Mouse (Mus musculus): ENCODE results near the gene Iqca.

Gene Iqca

DNA sequence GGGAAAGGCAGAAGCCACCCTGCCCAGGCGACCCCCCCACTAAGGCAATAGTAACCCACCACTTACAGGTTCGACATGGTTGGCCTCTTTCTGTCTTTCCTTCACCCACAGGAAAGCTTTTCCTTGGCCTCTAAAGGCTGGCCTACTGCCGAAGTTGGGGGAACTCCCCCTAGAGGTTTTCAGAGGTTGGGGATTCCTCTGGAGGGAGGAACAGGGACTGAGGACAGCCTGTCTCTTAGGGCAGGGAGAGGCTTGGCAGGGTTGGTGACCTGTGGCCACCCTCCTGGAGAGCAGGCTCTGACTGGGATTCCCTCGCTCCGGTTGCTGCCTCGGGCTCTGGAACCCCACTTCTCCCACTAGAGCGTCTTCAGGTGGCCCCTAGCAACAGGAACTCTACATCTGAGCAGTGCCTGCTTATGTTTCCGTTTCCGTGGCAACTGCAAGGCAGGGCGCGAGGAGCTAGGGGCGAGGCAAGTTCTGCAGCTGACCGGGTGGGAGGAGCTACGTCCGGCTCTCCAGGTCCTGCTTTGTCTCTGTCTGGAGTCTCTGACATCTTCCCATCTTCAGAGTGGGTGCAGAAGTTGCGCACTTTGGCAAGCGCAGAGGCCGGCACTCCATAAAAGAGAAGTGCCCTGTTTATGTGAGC is at the start of gene Iqca:
Gene Iqca (minus strand): TSS at position 303 of the 646 bp plus-strand sequence.
- no peak for DNase-seq (ENCODE audit: low read depth, low spot score)

DNA sequence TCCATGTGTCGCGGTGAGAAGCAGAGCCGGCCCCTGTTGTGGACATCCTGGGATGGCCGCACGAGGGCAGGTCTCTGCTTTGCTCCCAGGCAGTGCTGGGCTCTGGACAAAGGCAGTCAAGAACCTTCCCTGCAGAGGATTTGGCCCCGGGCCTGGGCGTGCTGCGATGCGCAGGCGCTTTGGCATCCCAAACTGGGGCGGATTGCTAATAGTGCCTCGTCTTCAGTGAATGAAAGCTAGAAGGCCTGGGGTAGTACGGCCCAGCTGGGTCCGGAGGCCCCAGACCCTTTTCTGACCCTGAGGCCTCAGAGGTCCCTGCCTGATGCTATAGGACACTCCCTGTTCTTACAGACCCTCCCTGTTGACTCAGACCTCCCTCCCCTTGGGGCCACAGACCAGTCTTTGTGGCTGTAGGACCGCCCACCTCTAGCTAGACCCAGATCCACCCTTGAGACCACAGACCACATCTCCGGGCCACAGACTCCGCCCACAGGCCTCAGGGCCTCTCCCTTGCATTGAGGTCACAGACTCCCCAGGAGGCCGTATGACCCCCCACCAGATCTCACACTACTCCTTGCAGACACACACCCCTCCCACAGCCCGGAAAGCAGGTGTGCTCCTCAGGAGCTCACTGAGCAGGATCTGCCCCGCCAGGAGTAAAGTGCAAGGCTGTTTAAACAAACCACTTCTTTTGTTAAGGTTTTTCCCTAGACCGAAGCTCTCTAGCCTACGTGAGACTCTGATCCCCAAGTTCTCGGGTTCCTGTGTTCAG is 49.2 kb upstream of the Iqca start:
- no peak for DNase-seq (ENCODE audit: low read depth, low spot score)

DNA sequence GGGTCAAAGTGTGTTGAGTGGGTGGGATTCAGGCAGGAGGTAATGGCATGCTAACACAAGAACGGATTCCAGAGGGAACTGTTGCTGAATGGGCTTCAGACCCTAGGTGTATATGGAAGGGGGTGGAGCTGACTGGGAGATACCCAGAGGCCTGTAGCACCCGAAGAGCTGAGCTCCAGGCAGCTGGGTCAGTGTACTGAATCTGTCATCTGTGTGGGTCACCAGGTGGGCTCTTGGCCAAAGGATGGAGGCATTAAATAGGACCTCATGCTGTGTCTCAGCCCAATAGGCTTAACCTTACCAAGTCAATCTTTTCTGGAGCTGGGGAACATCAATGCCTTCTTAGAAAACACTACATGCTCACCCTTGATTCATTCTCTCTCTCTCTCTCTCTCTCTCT is 48.5 kb upstream of the Iqca start:
- DNase-seq (ENCODE audit: low read depth, low spot score), result no peak

DNA sequence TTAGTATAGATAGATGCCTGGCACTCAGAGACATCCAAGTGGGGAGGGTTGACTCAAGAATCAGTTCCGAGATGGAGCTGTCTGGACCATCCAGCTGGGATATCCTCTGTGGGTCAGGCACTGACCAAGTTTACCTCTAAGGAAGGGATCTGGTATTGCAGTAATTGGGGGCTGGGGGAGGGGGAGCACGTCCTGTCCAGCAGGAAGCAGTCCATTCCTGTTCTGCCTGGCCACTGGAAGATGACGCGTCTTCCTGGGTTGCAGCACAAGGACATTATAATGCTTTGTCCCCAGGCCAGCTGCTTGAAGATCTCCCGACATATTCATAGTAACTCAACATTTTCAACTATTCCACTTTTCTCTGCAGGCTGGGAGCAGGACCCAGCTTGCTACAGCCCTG is 48.0 kb upstream of the Iqca start:
- no peak for DNase-seq (ENCODE audit: low read depth, low spot score)

DNA sequence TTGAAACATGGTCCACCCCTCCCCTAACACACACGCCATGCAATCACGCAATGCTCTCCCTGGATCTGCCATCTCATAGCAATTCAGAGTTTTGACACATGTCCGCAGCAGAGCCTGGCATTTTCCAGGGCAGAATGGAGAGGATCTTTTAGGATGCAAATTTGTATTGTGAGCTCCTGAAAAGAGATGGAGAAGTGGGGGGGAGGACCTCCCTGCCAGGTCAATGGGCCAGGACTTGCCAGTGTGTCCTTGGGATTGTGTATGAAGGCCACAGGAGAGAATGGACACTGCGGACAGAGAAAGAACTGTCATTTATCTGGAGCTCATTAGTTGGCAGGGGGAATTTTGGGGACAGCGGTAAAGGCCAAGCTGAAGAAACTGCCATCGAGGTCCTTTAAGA is 35.8 kb upstream of the Iqca start:
- no peak for DNase-seq (ENCODE audit: low read depth, low spot score)

DNA sequence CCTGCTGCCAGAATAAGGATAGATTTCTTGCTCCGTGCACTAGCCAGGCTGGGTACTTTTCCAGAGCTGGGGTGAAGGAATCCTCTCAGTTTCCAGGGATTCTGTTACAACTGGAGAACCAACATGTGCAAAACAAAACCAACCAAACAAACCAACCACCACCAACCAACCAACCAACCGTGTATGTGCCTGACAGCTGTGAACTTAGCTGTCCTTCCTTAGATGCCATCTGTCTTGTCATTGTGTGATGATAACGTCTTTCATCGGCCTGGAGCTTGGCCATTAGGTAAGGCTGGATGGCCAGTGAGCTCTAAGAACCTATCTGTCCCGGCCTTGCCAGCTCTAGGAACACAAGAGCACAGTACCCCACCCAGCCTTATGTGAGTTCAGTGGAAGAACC is 33.7 kb upstream of the Iqca start:
- DNase-seq (ENCODE audit: low read depth, low spot score), result no peak

DNA sequence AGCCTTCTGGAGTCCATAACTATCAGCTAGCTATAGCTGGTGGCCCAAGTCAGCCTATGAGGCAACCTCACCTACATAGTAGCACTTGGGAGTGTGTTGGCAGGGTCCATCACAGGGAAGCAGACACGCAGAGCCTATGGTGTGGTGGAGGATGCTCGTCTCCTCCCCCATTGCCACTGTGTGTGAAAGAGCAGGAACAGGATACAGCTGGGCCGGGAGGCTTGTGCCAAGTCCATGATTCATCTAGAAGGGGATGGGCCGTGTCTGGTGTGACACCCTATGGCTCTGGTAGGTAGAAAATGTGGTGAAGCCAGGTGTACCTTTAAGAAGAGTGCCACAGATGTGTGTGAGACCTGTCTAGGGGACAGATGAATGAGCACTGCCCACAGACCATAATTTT is 33.0 kb upstream of the Iqca start:
- no peak for DNase-seq (ENCODE audit: low read depth, low spot score)

DNA sequence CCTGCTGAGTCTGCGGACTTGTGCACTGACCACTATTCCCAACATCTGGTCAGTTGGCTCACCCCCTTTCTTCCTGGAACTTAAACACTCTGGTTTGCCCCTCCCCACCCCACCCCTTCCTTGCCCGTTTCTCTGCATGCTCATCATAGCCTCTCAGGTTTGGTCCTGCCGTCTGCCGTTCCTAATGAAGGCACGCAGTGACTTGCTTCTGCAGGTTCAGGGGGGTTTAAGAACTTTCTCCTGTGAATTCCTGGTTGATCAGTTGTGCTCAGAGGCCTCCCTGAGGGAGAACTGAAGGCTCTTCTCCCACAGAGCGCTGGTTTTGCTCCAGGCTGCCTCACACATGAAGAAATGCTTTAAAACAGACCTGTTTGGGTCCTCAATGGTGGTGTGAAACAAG is 30.4 kb upstream of the Iqca start:
- no peak for DNase-seq (ENCODE audit: low read depth, low spot score)

DNA sequence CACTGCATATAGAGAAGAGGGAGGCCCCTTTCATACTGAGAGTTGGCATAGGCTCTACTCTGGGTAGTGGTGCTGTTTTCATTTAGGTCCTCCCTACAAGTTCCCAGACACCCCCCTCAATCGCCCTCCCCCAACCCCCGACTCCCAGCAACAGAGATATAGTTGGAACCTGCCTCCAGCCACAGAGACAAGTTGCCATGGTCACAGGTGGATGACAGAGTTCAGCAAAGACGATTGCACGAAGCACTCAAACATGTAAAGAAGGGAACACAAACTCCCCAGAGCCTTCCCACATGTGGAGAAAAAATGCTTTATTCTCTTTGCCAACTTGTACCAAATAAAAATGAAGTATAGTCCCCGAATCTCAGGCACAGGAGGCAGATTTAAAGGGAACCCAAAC is 29.3 kb upstream of the Iqca start:
- DNase-seq (ENCODE audit: low read depth, low spot score), result no peak

DNA sequence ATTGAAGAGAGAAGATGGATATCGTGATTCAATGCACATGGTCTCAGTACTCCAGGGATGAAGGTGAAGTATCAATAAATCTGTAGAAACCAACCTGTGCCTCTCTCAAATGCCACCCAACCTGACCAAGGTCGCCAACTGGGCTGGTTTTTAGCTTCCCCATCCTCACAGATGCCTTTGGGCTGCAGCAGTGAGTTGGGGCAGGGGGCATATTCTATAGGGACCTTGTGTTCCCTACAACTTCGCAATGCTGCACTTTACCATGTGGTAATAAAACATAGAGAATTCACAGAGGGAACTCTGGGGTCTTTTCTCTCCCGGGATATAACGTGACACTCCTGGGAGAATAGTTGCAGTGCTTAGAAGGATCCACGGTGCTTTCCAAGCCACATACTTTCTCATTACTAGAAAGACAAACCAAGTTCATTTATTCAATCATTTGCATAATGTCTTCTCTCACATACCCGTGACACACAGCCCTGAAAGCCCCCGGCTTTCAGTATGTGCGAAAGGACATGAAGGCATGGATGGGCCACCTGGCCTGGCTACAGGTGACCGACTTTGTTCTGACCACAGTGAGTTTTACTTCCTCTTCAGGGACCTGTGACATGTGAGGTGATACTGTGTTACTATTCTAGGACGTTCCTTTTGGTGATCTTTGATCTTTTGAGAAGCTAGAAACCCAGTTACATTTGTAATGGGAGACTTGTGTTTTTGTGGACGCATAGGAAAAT is 27.9 kb upstream of the Iqca start:
- DNase-seq (ENCODE audit: low read depth, low spot score), result no peak

DNA sequence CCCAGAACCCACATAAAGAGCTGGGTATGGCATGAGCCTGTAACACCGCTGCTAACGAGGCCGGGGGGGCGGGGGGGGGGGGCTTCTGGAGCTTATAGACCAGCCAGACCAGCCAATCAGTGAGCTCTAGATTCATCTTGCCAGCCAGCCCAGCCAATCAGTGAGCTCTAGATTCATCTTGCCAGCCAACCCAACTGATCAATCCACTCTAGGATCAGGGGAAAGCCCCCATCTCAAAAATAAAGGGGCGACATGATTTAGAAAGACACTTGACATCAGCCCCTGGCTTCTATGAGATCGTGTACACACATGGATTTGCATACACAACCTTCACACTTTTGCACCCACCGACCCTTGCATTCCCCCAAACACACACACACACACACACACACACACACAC is 27.3 kb upstream of the Iqca start:
- no peak for DNase-seq (ENCODE audit: low read depth, low spot score)

DNA sequence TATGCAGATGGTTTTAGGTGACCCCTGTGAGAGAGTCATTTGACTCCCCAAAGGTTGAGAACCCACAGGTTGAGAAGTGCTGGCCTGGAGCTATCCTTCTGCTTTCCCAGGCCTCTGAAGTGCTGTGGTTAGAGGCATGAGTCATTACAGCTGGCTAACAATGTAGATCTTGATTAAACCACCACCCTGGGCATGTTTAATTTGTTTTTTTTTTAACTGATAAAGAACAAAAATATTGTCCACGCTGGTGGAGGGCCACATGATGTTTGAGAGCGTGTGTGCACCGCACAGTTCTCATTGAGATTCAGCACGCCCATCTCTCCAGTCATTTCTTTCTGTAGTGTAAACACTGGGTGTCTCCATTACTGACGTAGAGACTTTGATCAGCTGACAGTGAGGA is 24.8 kb upstream of the Iqca start:
- DNase-seq (ENCODE audit: low read depth, low spot score), result no peak

DNA sequence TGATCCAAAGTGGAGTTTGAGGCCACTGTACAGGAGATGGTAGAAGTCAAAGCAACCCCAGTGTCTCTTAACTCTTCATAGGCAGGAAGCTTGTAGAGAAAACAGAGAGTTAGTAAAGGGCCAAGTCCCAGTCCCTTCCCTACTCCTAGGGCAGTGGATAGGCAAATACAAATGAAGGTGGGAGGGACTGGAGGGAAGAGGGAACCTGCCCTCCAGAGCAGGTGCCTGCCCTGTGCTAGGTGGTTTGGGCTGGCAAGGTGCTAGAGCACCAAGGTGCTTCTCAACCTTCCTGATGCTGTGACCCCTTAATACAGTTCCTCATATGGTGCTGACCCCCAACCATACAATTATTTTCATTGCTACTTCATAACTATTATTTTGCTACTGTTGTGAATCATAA is 24.4 kb upstream of the Iqca start:
- no peak for DNase-seq (ENCODE audit: low read depth, low spot score)

DNA sequence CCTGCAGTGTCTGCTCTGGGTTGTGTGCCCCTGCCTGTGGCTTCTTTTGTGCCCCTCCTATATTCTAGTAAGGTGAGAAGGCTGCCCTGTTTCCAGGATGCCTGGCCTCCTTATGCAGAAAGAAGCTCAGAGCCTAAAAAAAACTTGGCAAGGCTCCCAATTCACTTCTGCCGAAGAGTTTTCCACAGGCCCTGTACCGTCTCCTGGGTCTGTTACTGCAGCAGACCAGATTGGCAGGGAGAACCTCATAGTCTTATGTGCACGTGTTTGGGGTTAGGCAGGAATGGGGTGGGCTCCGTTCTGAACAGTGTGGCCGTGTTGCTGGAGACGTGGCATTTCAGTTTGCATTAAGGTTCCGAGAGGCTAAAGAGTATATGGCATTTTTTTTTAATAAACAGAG is 23.0 kb upstream of the Iqca start:
- DNase-seq (ENCODE audit: low read depth, low spot score), result no peak

DNA sequence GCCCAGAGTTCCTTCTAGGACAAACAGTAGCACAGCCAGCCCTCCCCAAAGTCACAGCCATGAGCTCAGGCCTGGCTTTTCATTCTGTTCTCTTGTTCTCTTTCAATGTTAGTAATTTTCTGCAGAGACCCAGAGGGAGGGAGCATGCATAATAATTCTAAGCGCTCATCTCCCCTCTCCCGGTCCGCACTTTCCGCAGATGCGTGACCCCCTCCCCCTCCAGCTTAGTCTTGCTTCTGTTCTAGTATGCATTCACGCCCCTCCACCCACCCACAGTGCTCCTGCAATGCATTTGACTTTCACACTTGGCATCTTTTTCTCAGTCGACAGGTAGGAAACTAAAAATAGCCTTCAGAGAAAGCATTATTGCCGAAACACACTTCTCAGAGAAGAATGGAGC is 21.1 kb upstream of the Iqca start:
- no peak for DNase-seq (ENCODE audit: low read depth, low spot score)

DNA sequence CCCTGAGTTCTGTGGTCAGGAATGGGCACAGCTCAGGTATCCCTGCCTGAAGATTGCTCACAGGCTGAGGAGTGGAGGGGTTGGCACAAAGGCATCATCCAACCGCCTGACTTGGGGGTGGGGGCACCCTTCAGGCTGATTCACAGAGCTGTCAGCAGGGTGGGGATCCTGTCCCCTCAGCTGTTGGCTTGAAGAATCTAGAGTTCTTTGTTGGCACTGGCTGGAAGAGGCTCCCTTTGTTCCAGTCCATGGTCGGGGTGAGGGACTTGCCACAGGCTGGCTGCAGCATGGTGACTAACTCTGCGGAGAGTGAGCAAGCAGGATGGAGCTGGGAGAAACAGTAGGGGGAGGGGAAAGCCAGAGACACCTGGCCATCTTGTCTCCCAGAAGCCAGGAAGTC is 11.1 kb upstream of the Iqca start:
- no peak for DNase-seq (ENCODE audit: low read depth, low spot score)

DNA sequence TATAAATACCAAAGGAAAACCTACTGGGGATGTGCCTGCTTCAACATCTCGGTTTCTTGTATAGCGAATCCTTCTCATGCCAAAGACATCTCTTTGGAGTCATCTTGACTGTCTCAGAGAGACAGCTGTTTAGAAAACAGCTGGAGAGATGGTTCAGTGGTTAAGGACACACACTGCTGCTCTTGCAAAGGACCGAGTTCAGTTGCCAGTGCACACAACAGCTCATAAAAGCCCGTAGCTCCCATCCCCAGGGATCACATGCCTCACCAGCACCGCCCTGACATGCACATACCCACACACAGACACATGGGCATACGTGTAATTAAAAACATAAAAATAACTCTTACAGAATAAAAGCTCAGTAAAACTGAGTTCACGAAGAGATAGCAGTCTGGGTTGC is 10.0 kb upstream of the Iqca start:
- DNase-seq (ENCODE audit: low read depth, low spot score), result no peak

DNA sequence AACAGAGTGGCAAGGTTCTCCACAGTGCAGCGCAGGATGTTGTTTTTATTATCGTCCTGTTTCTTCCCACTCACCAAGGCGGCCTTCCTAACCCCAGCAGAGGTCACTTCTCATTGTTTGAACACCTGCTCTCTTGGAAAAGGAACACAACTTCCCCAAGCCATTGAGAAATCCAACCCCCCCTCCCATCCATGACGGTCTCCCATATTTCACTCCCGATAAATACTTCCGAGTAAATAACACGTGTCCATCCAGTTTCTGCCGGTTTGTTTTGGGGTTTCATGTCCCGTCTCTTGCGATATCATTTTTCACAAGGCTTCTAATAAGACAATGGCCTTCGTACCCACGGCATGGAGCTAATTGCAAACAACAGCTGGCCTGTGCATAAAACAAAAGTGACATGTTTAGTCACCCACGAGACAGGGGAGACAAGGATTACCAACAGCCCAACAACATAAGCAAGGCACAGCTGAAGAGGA is 9.2 kb upstream of the Iqca start:
- DNase-seq (ENCODE audit: low read depth, low spot score), result no peak

DNA sequence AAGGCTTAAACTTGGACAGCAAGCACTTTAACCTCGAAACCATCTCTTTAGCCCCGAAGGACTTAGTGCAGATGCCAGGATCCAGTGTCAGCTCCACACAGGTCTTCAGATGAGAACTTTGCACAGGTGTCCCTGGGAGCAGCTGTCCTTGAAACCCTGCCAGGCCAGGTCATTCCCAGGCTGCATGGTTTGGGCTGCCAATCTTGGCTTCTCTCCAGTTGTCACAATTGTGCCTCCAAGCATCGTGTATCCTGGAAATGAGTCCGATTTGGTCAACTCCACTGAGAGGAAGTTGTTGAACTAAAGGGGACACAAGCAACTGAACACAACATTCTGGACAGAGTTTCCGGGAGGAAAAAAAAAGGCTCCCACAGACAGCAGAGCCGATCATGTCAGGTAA is 8.4 kb upstream of the Iqca start:
- no peak for DNase-seq (ENCODE audit: low read depth, low spot score)

DNA sequence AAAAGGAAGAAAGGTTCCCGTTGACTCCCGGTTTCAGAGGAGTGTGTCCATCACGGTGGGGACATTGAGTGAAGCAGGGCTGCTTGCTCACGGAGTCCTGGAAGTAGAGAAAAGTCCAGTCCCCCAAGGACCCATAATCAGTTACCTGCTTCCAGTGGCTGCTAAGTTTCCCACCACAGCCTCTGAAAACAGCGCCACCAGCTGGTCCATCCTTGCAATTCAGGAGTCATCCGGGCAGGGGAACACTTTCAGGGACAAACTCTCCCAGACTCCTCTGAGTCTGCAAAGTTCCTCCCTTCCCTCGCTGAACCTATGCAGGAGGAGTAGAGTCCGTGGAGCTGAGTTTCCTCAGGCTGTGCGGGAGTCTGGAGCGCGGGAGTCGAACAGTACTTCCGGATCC is 6.7 kb upstream of the Iqca start:
- DNase-seq (ENCODE audit: low read depth, low spot score), result no peak

DNA sequence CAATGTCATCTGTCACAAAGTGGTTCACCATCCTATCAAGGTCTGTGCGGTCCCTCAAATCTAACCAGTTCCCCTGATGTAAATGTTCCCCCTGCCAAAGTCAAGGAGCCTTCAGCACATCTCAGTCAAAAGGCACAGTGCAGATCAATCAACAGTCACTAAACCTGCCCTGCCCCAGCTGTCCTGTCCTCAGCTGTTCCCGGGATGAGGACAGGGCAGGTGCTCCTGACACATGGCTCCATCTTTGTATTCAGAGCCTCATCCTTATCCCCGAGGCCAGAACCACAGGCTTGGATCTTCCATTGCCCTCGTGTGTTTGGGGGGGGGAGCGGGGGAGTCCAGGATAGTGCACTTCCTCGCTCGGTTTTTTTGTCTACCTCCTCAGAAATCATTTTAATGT is 3.4 kb upstream of the Iqca start:
- no peak for DNase-seq (ENCODE audit: low read depth, low spot score)

DNA sequence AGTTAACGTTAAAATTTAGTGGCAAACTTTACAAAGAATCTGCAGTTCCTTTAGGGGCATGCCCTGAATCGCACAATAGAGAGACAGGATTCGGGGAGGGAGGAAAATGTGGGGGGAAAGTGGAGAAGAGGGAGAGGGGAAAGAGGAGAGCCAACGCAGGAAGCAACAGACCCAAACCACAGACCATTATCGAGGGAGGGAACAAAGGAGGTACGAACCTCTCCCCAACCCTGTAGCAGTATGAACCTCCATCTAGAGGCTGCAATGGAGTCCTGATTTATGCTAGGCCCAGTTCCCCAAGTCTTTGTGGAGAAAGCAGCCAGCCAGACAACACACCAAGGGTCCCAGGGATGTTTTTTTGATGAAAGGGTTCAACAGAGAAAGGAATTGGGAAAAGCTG is 586 bp upstream of the Iqca start:
- DNase-seq (ENCODE audit: low read depth, low spot score), result no peak

DNA sequence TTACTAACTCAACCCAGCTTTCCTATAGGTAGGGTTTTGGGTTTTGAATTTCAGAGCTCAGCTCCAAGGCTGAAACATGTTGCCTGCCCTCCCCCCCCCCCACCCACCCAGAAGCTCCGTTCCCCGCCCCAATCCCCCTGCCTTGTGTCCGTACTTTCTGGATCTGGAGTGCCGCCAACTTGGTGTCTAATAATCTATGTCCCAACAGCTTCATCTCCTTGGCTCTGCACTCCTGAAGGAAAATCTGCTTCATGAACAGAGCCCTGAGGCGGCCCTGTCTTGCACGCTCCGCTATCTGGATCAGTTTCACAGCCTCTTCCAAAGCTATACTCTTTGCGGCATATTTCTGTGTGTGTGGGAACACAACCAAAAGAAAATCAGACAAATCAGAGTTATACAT is 13.5 kb downstream of the Iqca start:
- DNase-seq (ENCODE audit: low read depth, low spot score), result no peak

Data from retina, adult 2 months (tissue).